Mouse (Mus musculus) embryonic facial prominence, embryonic 14.5 days (tissue): Measurements from ENCODE around the gene Gal3st2b. TPM values are rescaled to one million over a fixed set of nuclear protein-coding genes. Genes with fewer than 3 reads are reported as not detected.
"Not testable (repeated sequence)": the region's sequence is repeated elsewhere in the genome, so short reads cannot be mapped to it uniquely, and the experiment has no call there.

Experiments
- ATAC-seq: fragments of 200-750 bp; cut with Nextera tagmentation; 2 replicates; pipeline ENCODE4 v1.8.0; 2017; ENCODE audit warnings: low read depth, moderate number of reproducible peaks, moderate TSS enrichment
- DNase-seq: peaks from one replicate; pipeline ENCODE4 v3.0.0-alpha.2; 2015; ENCODE audit warnings: low spot score
- H3K27ac ChIP-seq: fragments of 300-500 bp; sonication (generic); replicated peaks from 2 replicates; pipeline ENCODE4 v1.5.1; 2014; ENCODE audit warnings: low read depth, mild to moderate bottlenecking, low read length, moderate library complexity
- H3K27me3 ChIP-seq: fragments of 300-500 bp; sonication (generic); replicated peaks from 2 replicates; pipeline ENCODE4 v1.6.1; 2014; ENCODE audit warnings: low read length; ENCODE audit not compliant: control insufficient read depth, insufficient read depth
- H3K36me3 ChIP-seq: fragments of 300-500 bp; sonication (generic); 2 replicates; pipeline ENCODE4 v1.6.1; 2014; ENCODE audit warnings: low read length, mixed read lengths; ENCODE audit not compliant: control insufficient read depth, insufficient read depth
- H3K4me1 ChIP-seq: fragments of 300-500 bp; sonication (generic); 2 replicates; pipeline ENCODE4 v1.6.1; 2014; ENCODE audit warnings: antibody characterized with exemption, low read length; ENCODE audit not compliant: control insufficient read depth, insufficient read depth
- H3K4me2 ChIP-seq: fragments of 300-500 bp; sonication (generic); 2 replicates; pipeline ENCODE4 v1.6.1; 2014; ENCODE audit warnings: low read depth, mild to moderate bottlenecking, low read length, moderate library complexity, mixed read lengths
- H3K4me3 ChIP-seq: fragments of 300-500 bp; sonication (generic); 2 replicates; pipeline ENCODE4 v1.5.1; 2014; ENCODE audit warnings: low read depth, mild to moderate bottlenecking, low read length
- H3K9ac ChIP-seq: fragments of 300-500 bp; sonication (generic); 2 replicates; pipeline ENCODE4 v1.6.1; 2014; ENCODE audit warnings: low read depth, mild to moderate bottlenecking, low read length, moderate library complexity, mixed read lengths
- H3K9me3 ChIP-seq: fragments of 300-500 bp; sonication (generic); 2 replicates; pipeline ENCODE4 v1.6.1; 2016; ENCODE audit warnings: low read length; ENCODE audit not compliant: control insufficient read depth
- WGBS: fragments of 180-500 bp; shearing (Covaris S2); extraction: QIAGEN DNeasy Blood & Tissue Kit; methylation state at CpG from one replicate; pipeline ENCODE4 v1.1.7; 2014; 5-methylcytosine and 5-hydroxymethylcytosine counted together
- polyA plus RNA-seq: library from polyadenylated mRNA; unstranded; fragments of >200 nt; fragmentation: Nextera tagmentation; extraction: Ambion mirVana; gene quantifications from 2 replicates; pipeline ENCODE4 v1.2.1, GENCODE M21; 2014

Gene Gal3st2b
- polyA plus RNA-seq, 1 experiment from 2014 or later = not detected

DNA sequence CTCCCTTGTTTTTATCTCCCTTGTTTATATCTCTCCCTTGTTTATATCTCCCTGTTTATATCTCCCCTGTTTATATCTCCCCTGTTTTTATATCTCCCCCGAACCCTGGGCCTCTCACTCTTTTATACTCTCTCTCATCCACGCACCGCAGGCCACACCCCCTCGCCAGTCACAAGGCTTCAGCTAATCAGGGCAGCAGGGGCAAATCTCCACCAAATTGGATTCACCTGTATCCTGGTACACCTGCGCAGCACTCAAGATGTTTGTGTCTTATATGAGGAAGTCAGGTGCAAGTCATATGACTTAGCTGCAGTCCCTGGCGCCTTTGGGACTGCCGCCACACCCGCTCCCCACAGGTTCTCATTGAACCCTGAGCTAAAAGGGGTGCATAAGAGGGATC lies 72.1 kb downstream of the Gal3st2b start, which contains the start of gene Gal3st2c:
Gal3st2c (plus strand) TSS at position 301 of the 400 bp plus-strand sequence.
- not testable (repeated sequence) for H3K4me1 ChIP-seq, H3K9ac ChIP-seq, DNase-seq, ATAC-seq, H3K4me3 ChIP-seq, H3K9me3 ChIP-seq, H3K27ac ChIP-seq, H3K27me3 ChIP-seq, H3K36me3 ChIP-seq, H3K4me2 ChIP-seq
- 79% methylated on average over 6 of the region's 8 CpGs for WGBS

DNA sequence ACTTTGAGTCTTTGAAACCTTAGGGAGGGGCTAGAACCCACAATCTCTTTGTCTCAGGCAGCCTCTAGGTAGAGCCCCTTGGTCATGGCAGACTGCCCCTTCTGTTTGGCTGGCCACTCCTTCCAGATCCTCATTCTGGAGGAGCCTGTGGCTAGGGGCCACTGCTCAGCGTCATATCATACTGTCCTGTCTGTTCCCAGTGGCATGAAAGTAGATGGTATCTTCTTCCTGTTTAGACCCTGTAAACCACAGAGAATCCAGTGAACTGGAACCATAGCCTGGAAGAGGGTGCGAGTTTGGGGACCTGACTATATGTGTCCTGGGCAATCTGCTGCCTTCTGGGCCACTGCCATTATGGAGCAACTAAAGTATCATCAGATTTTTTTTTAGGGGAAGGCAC lies 73.0 kb downstream of the Gal3st2b start:
- DNase-seq, H3K36me3 ChIP-seq, H3K4me2 ChIP-seq, H3K9ac ChIP-seq, H3K4me1 ChIP-seq, H3K27ac ChIP-seq, ATAC-seq, H3K27me3 ChIP-seq, H3K4me3 ChIP-seq, H3K9me3 ChIP-seq: not testable (repeated sequence)
- 77% methylated on average over 2 of the region's 2 CpGs for WGBS

DNA sequence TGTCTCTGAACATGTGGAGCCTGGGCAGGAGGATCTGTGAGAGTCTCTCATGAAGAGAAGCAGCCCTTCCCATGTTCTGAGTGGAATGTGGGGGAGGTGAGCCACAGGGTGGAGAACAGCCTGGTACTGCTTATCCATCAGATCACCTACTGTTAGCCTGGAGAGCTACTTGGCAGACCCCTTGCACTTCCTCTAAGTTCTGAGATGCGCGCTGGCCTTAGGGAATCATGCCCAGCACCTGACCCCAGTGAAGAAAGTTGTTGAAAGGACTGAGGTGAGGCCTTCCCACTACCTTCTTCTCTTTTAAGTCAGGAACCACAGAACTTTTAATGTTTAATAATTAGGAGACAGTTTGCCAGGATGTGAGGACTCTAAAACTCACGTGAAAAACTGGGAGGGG lies 73.4 kb downstream of the Gal3st2b start:
- WGBS = 87% methylated on average over 3 of the region's 3 CpGs
- H3K4me3 ChIP-seq, DNase-seq, H3K36me3 ChIP-seq, H3K4me2 ChIP-seq, H3K4me1 ChIP-seq, H3K27me3 ChIP-seq, H3K27ac ChIP-seq, ATAC-seq, H3K9ac ChIP-seq, H3K9me3 ChIP-seq: not testable (repeated sequence)

Other genes starting within 250 kb of the Gal3st2b start
- 38.7 and 42.8 TPM in 2 replicates for gene Bok, start 232.7 kb upstream of the Gal3st2b start, polyA plus RNA-seq
- 81.7 and 84.8 TPM in 2 replicates for gene Atg4b, start 166.8 kb upstream of the Gal3st2b start, polyA plus RNA-seq
- gene Thap4, start 163.4 kb upstream of the Gal3st2b start, polyA plus RNA-seq = 44.9 and 45.8 TPM in 2 replicates
- gene Dtymk, start 116.4 kb upstream of the Gal3st2b start, polyA plus RNA-seq = 214 and 218 TPM in 2 replicates
- 11.7 and 12.4 TPM in 2 replicates for gene Ing5, start 114.3 kb upstream of the Gal3st2b start, polyA plus RNA-seq
- gene D2hgdh, start 93.4 kb upstream of the Gal3st2b start, polyA plus RNA-seq = 10.7 and 14.3 TPM in 2 replicates
- gene Gal3st2, start 57.0 kb upstream of the Gal3st2b start, polyA plus RNA-seq = 0.71 TPM in 1 of 2 replicates, not detected in the other
- gene Gal3st2c, start 72.2 kb downstream of the Gal3st2b start, polyA plus RNA-seq = 0.04 TPM in 1 of 2 replicates, not detected in the other
- gene Neu4, start 102.1 kb downstream of the Gal3st2b start, polyA plus RNA-seq = not detected in 2 replicates
- 0.25 TPM in 1 of 2 replicates, not detected in the other for gene Pdcd1, start 134.2 kb downstream of the Gal3st2b start, polyA plus RNA-seq